Mouse (Mus musculus) MEL (cell line): ENCODE measurements around the gene Gm44579.

ENCODE experiments used
- CTCF ChIP-seq, 3 experiments: IDR thresholded peaks in 2 of 3; conservative IDR thresholded peaks in 1 of 3; 2 replicates each; pipeline ENCODE4 v1.5.1; 2011 to 2012; ENCODE audit warnings: low read length in 3 of 3, low read depth in 2 of 3, mild to moderate bottlenecking in 2 of 3, improper control_type of control experiment in 1 of 3, inconsistent platforms in 1 of 3, mixed read lengths in 1 of 3, moderate library complexity in 1 of 3; ENCODE audit not compliant: control insufficient read depth in 1 of 3, insufficient read depth in 1 of 3, poor library complexity in 1 of 3, severe bottlenecking in 1 of 3
- EP300 ChIP-seq, 2 experiments: IDR thresholded peaks; 2 replicates each; pipeline ENCODE4 v1.6.1; 2011; ENCODE audit warnings: improper control_type of control experiment in 2 of 2, low read length in 2 of 2, low read depth in 1 of 2, mild to moderate bottlenecking in 1 of 2
- GATA1 ChIP-seq: IDR thresholded peaks from 2 replicates; pipeline ENCODE4 v1.6.1; 2011; ENCODE audit warnings: low read depth, low read length, improper control_type of control experiment
- JUND ChIP-seq: IDR thresholded peaks from 2 replicates; pipeline ENCODE4 v1.6.1; 2011; ENCODE audit warnings: low read depth, mild to moderate bottlenecking, improper control_type of control experiment, low read length
- MEF2A ChIP-seq: IDR thresholded peaks from 2 replicates; pipeline ENCODE4 v1.6.1; 2014; ENCODE audit warnings: low read depth, mild to moderate bottlenecking, inconsistent platforms, low read length, improper control_type of control experiment; ENCODE audit not compliant: poor library complexity, insufficient replicate concordance, severe bottlenecking; ENCODE audit errors: extremely low read depth
- NELFE ChIP-seq: IDR thresholded peaks from 2 replicates; pipeline ENCODE4 v1.6.1; 2011; ENCODE audit warnings: low read depth, low read length, improper control_type of control experiment
- POLR2A ChIP-seq, 2 experiments: IDR thresholded peaks; 2 replicates each; pipeline ENCODE4 v1.6.1; 2011 to 2012; ENCODE audit warnings: low read length in 2 of 2, mild to moderate bottlenecking in 2 of 2, control low read depth in 1 of 2, improper control_type of control experiment in 1 of 2, low read depth in 1 of 2, moderate library complexity in 1 of 2; ENCODE audit not compliant: control insufficient read depth in 1 of 2, insufficient read depth in 1 of 2, poor library complexity in 1 of 2
- RCOR1 ChIP-seq: IDR thresholded peaks from 2 replicates; pipeline ENCODE4 v1.6.1; 2012; ENCODE audit warnings: low read depth, mild to moderate bottlenecking, inconsistent platforms, low read length, improper control_type of control experiment
- UBTF ChIP-seq: IDR thresholded peaks from 2 replicates; pipeline ENCODE4 v1.6.1; 2012; ENCODE audit warnings: low read depth, mild to moderate bottlenecking, inconsistent platforms, low read length, improper control_type of control experiment, moderate library complexity, borderline replicate concordance; ENCODE audit not compliant: insufficient read depth
- USF1 ChIP-seq: IDR thresholded peaks from 2 replicates; pipeline ENCODE4 v1.6.1; 2014; ENCODE audit warnings: low read depth, mild to moderate bottlenecking, inconsistent platforms, low read length, improper control_type of control experiment, moderate library complexity

DNA sequence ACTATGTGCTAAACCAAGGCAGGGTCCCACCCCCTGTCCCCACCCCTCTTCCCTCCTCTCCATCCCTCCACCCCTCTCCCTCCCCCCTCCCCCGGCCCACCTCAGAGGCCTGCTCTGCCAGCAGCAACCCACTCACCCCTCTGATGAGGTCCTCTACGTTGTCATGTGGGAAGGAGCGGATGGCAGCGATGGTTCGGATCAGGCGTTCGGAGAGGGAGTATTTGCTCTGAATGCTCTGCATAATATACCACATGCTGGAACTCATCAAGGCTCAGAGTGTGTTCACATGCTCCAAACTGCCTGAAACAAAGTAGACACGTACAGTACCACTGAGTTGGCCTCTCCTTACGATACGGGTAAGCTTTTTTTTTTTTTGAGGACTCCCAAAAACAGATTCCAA lies 78.3 kb downstream of the Gm44579 start:
- TF ChIP-seq USF1 (no peak), CTCF (IDR thresholded peaks at IDR 0.05 in 2 of 3, conservative IDR thresholded peaks at IDR 0.05 in 1 of 3; ENCODE audit: control insufficient read depth in 1 of 3, insufficient read depth in 1 of 3, low read depth in 2 of 3, low read length in 3 of 3, poor library complexity in 1 of 3, severe bottlenecking in 1 of 3) (no peak), GATA1 (no peak), EP300 (IDR thresholded peaks at IDR 0.05; ENCODE audit: low read depth in 1 of 2, low read length in 2 of 2) (no peak), UBTF (no peak), RCOR1 (no peak), NELFE (no peak), POLR2A (IDR thresholded peaks at IDR 0.05; ENCODE audit: control insufficient read depth in 1 of 2, insufficient read depth in 1 of 2, low read depth in 1 of 2, low read length in 2 of 2, poor library complexity in 1 of 2) (no peak), MEF2A (no peak), JUND (no peak)
